Mouse (Mus musculus): ENCODE measurements around the gene Zfp385c. TPM values are rescaled to one million over a fixed set of nuclear protein-coding genes. Genes with fewer than 3 reads are reported as not detected.

The Zfp385c gene
- polyA plus RNA-seq, 1 experiment from 2014 or later, result not detected

DNA sequence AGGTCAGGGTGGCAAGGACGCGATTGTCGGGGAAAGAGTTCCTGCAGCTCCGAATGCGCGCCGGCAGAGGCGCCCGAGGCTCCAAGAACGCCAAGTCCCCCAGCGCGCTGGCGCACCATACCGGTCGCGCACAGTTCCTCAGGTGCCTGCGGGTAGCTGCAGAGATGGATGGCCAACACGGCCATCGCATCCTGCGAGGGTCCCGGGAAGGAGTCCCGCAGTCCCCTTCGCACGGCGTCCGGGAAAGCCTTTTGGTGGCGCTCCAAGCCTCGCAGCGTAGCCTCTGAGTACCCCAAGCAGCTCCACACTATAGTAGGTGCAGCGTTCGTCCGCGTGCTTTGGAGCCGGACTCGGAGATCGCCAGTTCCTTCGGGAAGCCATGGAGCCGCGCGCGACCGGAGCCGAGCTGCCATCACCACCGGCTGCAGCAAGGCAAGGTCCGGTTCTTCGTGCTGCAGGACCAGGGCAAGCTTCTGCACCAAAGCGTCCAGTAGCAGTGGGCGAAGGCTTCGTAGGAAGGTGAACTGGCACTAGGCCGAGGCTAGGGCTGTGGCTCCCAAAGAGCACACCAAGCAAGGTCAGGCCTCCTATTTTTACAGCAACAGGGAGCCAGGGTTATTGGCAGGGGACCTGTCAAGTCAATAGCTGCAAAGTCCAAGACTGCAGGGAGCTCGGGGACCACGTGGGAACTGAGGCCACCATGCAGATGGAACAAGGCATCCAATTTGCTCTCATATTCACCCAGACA lies 51.9 kb downstream of the Zfp385c start:
- H3K4me3 ChIP-seq (ENCODE audit: low read depth, low read length), result peak overlapping the region; percentile 21
- H3K36me3 ChIP-seq (ENCODE audit: control insufficient read depth, insufficient read depth, low read length), result no peaks in the 10 kb centered on the region
- 0 out of 2 replicates have a peak, but pooled peaks cover 4% of the 10 kb centered on the region for H3K4me1 ChIP-seq (ENCODE audit: control insufficient read depth, insufficient read depth, low read length)
- H3K4me2 ChIP-seq (ENCODE audit: low read depth), result peak overlapping the region; percentile 68
- WGBS, result 8% methylated on average over 52 of the region's 52 CpGs
- DNase-seq (ENCODE audit: low spot score) (peak; percentile 72), ATAC-seq (ENCODE audit: insufficient read depth, low FRiP score, low TSS enrichment) (no peak)
- no peaks in the 10 kb centered on the region for H3K9me3 ChIP-seq (ENCODE audit: control insufficient read depth, low read length)
- peaks cover 14% of the 10 kb centered on the region for H3K27me3 ChIP-seq (ENCODE audit: control insufficient read depth, insufficient read depth, low read length)
- no peak overlapping the region for H3K27ac ChIP-seq (ENCODE audit: low read depth, low read length)
- H3K9ac ChIP-seq (ENCODE audit: low read length), result peak overlapping the region; percentile 20; the same call in 1 of the 2 replicates

DNA sequence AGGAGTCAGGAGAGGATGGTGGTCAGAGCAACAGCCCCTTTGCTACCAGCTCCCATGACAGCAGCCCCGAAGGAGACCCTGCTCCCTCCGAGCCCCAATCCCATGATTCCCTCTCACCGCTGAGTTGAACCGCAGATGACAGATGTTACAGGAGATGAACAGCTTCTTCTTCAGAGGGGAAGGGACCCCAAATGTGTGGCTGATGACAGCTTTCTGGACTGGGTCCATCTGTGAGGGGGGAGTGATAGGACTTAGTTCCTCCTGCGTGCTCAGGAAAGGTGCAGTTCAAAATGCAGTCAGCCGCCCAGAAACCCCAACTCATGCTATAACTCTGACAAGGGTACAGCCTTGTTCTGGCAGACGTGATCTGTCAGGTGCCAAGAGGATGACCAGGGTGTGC lies 57.7 kb downstream of the Zfp385c start:
- no peaks in the 10 kb centered on the region for H3K4me1 ChIP-seq (ENCODE audit: control insufficient read depth, insufficient read depth, low read length)
- no peak overlapping the region for H3K4me2 ChIP-seq (ENCODE audit: low read depth)
- H3K27me3 ChIP-seq (ENCODE audit: control insufficient read depth, insufficient read depth, low read length), result peaks cover 2% of the 10 kb centered on the region
- no peaks in the 10 kb centered on the region for H3K9me3 ChIP-seq (ENCODE audit: control insufficient read depth, low read length)
- no peak overlapping the region for H3K27ac ChIP-seq (ENCODE audit: low read depth, low read length)
- no peak for DNase-seq (ENCODE audit: low spot score)
- ATAC-seq (ENCODE audit: insufficient read depth, low FRiP score, low TSS enrichment), result no peak
- WGBS, result 79% methylated on average over 7 of the region's 7 CpGs
- H3K9ac ChIP-seq (ENCODE audit: low read length), result no peak overlapping the region
- no peaks in the 10 kb centered on the region for H3K36me3 ChIP-seq (ENCODE audit: control insufficient read depth, insufficient read depth, low read length)
- H3K4me3 ChIP-seq (ENCODE audit: low read depth, low read length), result no peak overlapping the region

DNA sequence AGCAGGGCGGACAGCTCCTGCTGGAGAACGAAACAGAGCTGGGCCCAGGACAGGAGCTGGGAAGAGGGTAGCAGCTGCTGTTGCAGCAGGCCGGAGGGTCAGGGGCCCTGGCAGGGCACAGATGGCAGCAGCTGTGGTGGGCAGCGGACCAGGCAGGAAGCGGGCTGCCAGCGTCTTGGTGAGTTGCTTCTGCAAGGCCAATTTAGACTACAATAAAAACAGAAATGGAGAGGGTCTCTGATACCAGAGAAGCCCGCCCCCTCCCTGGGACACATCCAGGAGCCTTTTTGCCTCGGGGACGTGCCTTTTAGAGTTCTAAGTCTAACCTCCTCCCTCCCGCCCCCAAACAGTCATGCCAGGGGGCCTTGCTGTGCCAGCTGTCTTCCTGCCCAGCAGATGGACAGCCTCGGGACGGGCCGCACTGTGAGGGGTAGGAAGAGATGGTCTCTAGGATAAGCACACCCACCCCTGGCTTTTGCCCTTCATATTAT lies 63.3 kb downstream of the Zfp385c start:
- ATAC-seq (ENCODE audit: insufficient read depth, low FRiP score, low TSS enrichment) (no peak), DNase-seq (ENCODE audit: low spot score) (no peak)
- Histone ChIP-seq H3K4me1 (ENCODE audit: control insufficient read depth, insufficient read depth, low read length) (peaks cover 7% of the 10 kb centered on the region; the same call in 1 of the 2 replicates), H3K27me3 (ENCODE audit: control insufficient read depth, insufficient read depth, low read length) (no peaks in the 10 kb centered on the region), H3K36me3 (ENCODE audit: control insufficient read depth, insufficient read depth, low read length) (peaks cover 3% of the 10 kb centered on the region), H3K4me3 (ENCODE audit: low read depth, low read length) (no peak overlapping the region), H3K4me2 (ENCODE audit: low read depth) (no peak overlapping the region), H3K27ac (ENCODE audit: low read depth, low read length) (no peak overlapping the region), H3K9me3 (ENCODE audit: control insufficient read depth, low read length) (no peaks in the 10 kb centered on the region), H3K9ac (ENCODE audit: low read length) (no peak overlapping the region)
- 61% methylated on average over 11 of the region's 13 CpGs for WGBS

DNA sequence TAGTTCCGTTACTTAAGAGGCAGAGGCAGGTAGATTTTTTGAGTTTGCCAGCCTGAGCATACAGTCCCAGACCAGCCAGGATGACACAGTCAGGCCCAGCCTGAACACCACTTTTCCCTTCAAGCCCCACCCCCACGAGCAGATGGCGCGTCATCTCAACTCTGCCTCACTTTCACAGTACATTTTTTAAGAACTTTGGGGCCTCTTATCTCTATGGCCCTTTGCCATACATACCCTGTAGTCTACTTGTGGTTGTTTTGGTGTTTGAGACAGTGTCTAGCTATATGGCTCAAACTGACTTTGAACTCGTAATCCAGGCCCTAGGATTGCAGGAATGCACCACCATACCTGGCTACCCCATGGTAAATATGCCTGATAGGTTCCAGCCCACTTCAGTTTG lies 64.2 kb downstream of the Zfp385c start:
- Histone ChIP-seq H3K4me3 (ENCODE audit: low read depth, low read length) (no peak overlapping the region), H3K9me3 (ENCODE audit: control insufficient read depth, low read length) (no peaks in the 10 kb centered on the region), H3K9ac (ENCODE audit: low read length) (no peak overlapping the region), H3K27me3 (ENCODE audit: control insufficient read depth, insufficient read depth, low read length) (no peaks in the 10 kb centered on the region), H3K36me3 (ENCODE audit: control insufficient read depth, insufficient read depth, low read length) (peaks cover 3% of the 10 kb centered on the region), H3K4me2 (ENCODE audit: low read depth) (no peak overlapping the region), H3K27ac (ENCODE audit: low read depth, low read length) (no peak overlapping the region), H3K4me1 (ENCODE audit: control insufficient read depth, insufficient read depth, low read length) (peaks cover 11% of the 10 kb centered on the region; the same call in 1 of the 2 replicates)
- WGBS, result 86% methylated on average over 5 of the region's 5 CpGs
- no peak for ATAC-seq (ENCODE audit: insufficient read depth, low FRiP score, low TSS enrichment)
- DNase-seq (ENCODE audit: low spot score), result no peak

DNA sequence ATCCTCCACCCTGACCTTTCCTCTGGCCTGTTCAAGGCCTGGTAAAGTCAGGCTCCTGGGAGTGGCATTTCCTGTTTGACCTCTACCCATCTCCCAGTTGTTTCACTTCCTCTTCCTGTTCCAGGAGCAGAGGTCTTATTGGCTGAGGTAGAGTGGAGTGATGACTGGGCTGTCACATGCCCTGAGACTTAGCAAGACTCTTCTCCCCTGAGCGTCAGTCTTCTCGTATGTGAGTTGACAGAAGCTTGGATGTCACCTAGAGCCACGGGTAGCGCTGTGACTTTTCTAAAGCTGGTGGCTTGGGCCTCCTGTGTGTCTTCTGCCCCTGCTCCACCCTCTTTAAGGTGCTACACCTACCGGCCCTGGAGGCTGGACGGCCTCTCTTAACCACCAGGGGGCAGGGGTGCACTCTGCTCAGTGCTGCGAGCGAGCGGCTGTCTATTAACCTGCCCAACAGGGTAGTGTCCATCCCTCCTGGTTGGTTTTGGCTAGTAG lies 65.5 kb downstream of the Zfp385c start:
- DNase-seq (ENCODE audit: low spot score), result peak; percentile 72
- peaks cover 3% of the 10 kb centered on the region for H3K36me3 ChIP-seq (ENCODE audit: control insufficient read depth, insufficient read depth, low read length)
- H3K4me1 ChIP-seq (ENCODE audit: control insufficient read depth, insufficient read depth, low read length), result peaks cover 11% of the 10 kb centered on the region; the same call in 1 of the 2 replicates
- H3K27ac ChIP-seq (ENCODE audit: low read depth, low read length), result no peak overlapping the region
- ATAC-seq (ENCODE audit: insufficient read depth, low FRiP score, low TSS enrichment), result no peak
- no peak overlapping the region for H3K9ac ChIP-seq (ENCODE audit: low read length)
- WGBS, result 27% methylated on average over 9 of the region's 9 CpGs
- H3K4me3 ChIP-seq (ENCODE audit: low read depth, low read length), result no peak overlapping the region
- no peaks in the 10 kb centered on the region for H3K27me3 ChIP-seq (ENCODE audit: control insufficient read depth, insufficient read depth, low read length)
- H3K4me2 ChIP-seq (ENCODE audit: low read depth), result no peak overlapping the region
- H3K9me3 ChIP-seq (ENCODE audit: control insufficient read depth, low read length), result no peaks in the 10 kb centered on the region

DNA sequence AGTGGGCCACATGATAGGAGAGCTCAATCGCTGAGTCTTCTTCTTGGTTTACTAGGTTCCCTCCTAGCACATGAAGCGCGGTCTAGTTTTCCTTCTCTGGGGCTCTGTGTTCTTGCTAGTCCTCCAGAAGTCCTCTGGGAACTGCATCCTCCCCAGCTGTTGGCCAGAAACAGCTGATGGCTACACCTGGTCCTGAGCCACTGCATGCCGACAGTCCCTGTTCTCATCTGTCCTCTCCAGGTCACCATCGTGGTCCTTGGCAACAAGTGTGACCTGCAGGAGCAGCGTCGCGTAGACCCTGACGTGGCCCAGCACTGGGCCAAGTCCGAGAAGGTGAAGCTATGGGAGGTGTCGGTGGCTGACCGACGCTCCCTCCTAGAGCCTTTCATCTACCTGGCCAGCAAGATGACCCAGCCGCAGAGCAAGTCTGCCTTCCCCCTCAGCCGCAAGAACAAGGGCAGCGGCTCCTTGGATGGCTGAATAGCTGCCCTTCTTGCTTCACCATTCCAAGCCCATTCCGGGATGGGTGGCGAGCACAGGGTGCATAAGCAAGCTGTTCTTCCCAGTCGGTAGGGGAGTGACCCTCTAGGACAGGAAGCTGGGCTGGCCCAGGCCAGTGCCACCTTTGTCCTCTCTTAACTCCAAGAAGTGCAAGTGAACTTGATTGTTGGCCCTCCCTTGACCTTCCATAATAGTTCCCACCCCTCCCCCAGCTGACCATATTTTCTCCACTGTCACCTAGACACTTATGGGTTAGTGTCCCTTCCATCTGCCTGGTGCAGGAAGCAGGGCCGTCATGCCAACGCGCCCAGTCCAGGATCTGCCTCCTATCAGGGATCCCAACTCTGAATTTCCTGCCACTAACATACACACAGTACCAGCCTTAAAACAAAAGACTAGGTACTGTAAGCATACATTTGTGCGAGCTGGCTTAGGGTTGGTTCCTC lies 66.2 kb downstream of the Zfp385c start:
- Histone ChIP-seq H3K4me2 (ENCODE audit: low read depth) (no peak overlapping the region), H3K27ac (ENCODE audit: low read depth, low read length) (no peak overlapping the region), H3K36me3 (ENCODE audit: control insufficient read depth, insufficient read depth, low read length) (peaks cover 3% of the 10 kb centered on the region), H3K27me3 (ENCODE audit: control insufficient read depth, insufficient read depth, low read length) (no peaks in the 10 kb centered on the region), H3K4me1 (ENCODE audit: control insufficient read depth, insufficient read depth, low read length) (peaks cover 11% of the 10 kb centered on the region; the same call in 1 of the 2 replicates), H3K4me3 (ENCODE audit: low read depth, low read length) (no peak overlapping the region), H3K9ac (ENCODE audit: low read length) (no peak overlapping the region), H3K9me3 (ENCODE audit: control insufficient read depth, low read length) (no peaks in the 10 kb centered on the region)
- WGBS, result 92% methylated on average over 23 of the region's 23 CpGs
- ATAC-seq (ENCODE audit: insufficient read depth, low FRiP score, low TSS enrichment) (no peak), DNase-seq (ENCODE audit: low spot score) (no peak)

DNA sequence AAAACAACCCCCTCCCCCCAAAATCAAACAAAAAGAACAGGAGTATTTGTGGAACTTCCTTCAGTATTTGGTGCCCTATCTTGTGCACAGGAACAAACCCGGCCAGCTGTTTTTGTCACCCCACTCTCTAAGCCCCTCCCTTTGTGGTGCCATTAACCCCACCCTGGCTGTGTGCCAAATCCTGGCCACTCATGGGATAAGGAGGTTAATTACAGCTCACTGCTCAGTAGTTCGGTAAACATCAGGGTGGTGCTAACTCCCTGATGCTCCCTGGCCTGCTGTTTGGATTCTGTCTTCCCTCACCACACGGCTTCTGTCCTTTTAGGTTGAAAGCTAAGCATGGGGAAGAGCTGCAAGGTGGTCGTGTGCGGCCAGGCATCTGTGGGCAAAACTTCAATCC lies 68.4 kb downstream of the Zfp385c start:
- peaks cover 12% of the 10 kb centered on the region; the same call in 1 of the 2 replicates for H3K4me1 ChIP-seq (ENCODE audit: control insufficient read depth, insufficient read depth, low read length)
- no peak for ATAC-seq (ENCODE audit: insufficient read depth, low FRiP score, low TSS enrichment)
- H3K4me3 ChIP-seq (ENCODE audit: low read depth, low read length), result 0 out of 2 replicates have a peak overlapping the region, but pooled peaks have one; percentile 58
- peak; percentile 25 for DNase-seq (ENCODE audit: low spot score)
- no peak overlapping the region for H3K9ac ChIP-seq (ENCODE audit: low read length)
- no peaks in the 10 kb centered on the region for H3K9me3 ChIP-seq (ENCODE audit: control insufficient read depth, low read length)
- H3K27ac ChIP-seq (ENCODE audit: low read depth, low read length), result no peak overlapping the region
- 53% methylated on average over 5 of the region's 5 CpGs for WGBS
- H3K4me2 ChIP-seq (ENCODE audit: low read depth), result peak overlapping the region; percentile 61; the same call in 1 of the 2 replicates
- peaks cover 3% of the 10 kb centered on the region for H3K36me3 ChIP-seq (ENCODE audit: control insufficient read depth, insufficient read depth, low read length)
- no peaks in the 10 kb centered on the region for H3K27me3 ChIP-seq (ENCODE audit: control insufficient read depth, insufficient read depth, low read length)

DNA sequence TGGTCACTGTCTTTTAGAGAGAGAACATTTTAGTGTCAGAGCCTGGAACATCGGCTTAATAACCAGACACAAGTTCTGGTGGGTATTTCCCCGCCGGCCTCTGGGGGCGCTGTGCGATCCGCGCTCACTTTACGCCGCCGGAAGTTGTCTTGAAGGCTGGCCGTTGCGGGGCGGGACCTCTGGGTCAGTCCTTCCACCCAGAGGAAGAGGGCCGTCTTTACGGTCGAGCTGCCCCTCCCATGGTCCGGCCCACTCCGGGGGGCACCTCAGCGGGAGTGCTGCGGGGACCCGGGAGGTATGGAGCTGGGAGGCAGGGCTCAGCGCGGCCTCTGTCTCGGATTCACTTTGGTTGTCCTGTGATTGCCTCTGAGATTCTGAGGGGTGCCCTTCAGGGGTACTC lies 69.5 kb downstream of the Zfp385c start:
- ATAC-seq (ENCODE audit: insufficient read depth, low FRiP score, low TSS enrichment), result peak; percentile 58
- peaks cover 3% of the 10 kb centered on the region for H3K36me3 ChIP-seq (ENCODE audit: control insufficient read depth, insufficient read depth, low read length)

More for the DNA sequence above, 69.5 kb downstream of the Zfp385c start:
- DNase-seq (ENCODE audit: low spot score), result peak; percentile 95
- H3K27ac ChIP-seq (ENCODE audit: low read depth, low read length), result no peak overlapping the region
- H3K4me3 ChIP-seq (ENCODE audit: low read depth, low read length), result peak overlapping the region; percentile 58
- H3K9ac ChIP-seq (ENCODE audit: low read length), result peak overlapping the region; percentile 61
- peaks cover 15% of the 10 kb centered on the region for H3K4me1 ChIP-seq (ENCODE audit: control insufficient read depth, insufficient read depth, low read length)
- peak overlapping the region; percentile 61 for H3K4me2 ChIP-seq (ENCODE audit: low read depth)
- WGBS, result under 1% methylated on average over 24 of the region's 24 CpGs
- H3K27me3 ChIP-seq (ENCODE audit: control insufficient read depth, insufficient read depth, low read length), result no peaks in the 10 kb centered on the region
- no peaks in the 10 kb centered on the region for H3K9me3 ChIP-seq (ENCODE audit: control insufficient read depth, low read length)

Measured in neural tube, embryonic 11.5 days (tissue).